Mouse (Mus musculus) lung, embryonic 14.5 days (tissue): Measurements from ENCODE around the gene Tor1b. TPM values are rescaled to one million over a fixed set of nuclear protein-coding genes. Genes with fewer than 3 reads are reported as not detected.

ENCODE experiments used
- ATAC-seq: fragments of 200-750 bp; cut with Nextera tagmentation; 2 replicates; pipeline ENCODE4 v1.8.0; 2017; ENCODE audit warnings: mild to moderate bottlenecking, moderate TSS enrichment, moderate library complexity; ENCODE audit not compliant: insufficient read depth
- DNase-seq: peaks from one replicate; pipeline ENCODE4 v3.0.0-alpha.2; 2015
- H3K27ac ChIP-seq: fragments of 300-500 bp; sonication (generic); 2 replicates; pipeline ENCODE4 v1.5.1; 2014; ENCODE audit warnings: low read depth, mild to moderate bottlenecking, moderate library complexity
- H3K27me3 ChIP-seq: fragments of 300-500 bp; sonication (generic); 2 replicates; pipeline ENCODE4 v1.6.1; 2014; ENCODE audit warnings: low read length, control low read depth; ENCODE audit not compliant: insufficient read depth
- H3K36me3 ChIP-seq: fragments of 300-500 bp; sonication (generic); 2 replicates; pipeline ENCODE4 v1.6.1; 2014; ENCODE audit warnings: control low read depth; ENCODE audit not compliant: insufficient read depth
- H3K4me1 ChIP-seq: fragments of 300-500 bp; sonication (generic); 2 replicates; pipeline ENCODE4 v1.6.1; 2014; ENCODE audit warnings: antibody characterized with exemption, control low read depth; ENCODE audit not compliant: insufficient read depth
- H3K4me2 ChIP-seq: fragments of 300-500 bp; sonication (generic); 2 replicates; pipeline ENCODE4 v1.6.1; 2014; ENCODE audit warnings: mild to moderate bottlenecking
- H3K4me3 ChIP-seq: fragments of 300-500 bp; sonication (generic); 2 replicates; pipeline ENCODE4 v1.5.1; 2014; ENCODE audit warnings: low read depth, low read length
- H3K9ac ChIP-seq: fragments of 300-500 bp; sonication (generic); 2 replicates; pipeline ENCODE4 v1.6.1; 2014
- H3K9me3 ChIP-seq: fragments of 300-500 bp; sonication (generic); 2 replicates; pipeline ENCODE4 v1.6.1; 2016; ENCODE audit warnings: low read depth, low read length, control low read depth
- CTCF ChIP-seq: IDR thresholded peaks from 2 replicates; pipeline ENCODE4 v1.5.1; 2016; ENCODE audit warnings: antibody characterized with exemption, low read depth
- WGBS: fragments of 180-500 bp; shearing (Covaris S2); extraction: QIAGEN DNeasy Blood & Tissue Kit; methylation state at CpG from one replicate; pipeline ENCODE4 v1.1.7; 2014; 5-methylcytosine and 5-hydroxymethylcytosine counted together
- polyA plus RNA-seq: library from polyadenylated mRNA; unstranded; fragments of >200 nt; fragmentation: Nextera tagmentation; extraction: Ambion mirVana; gene quantifications from 2 replicates; pipeline ENCODE4 v1.2.1, GENCODE M21; 2014

Tor1b gene
- polyA plus RNA-seq, 1 experiment from 2014 or later: 41.0 TPM

GRCm38 (mm10) chr2:30942603-30943011 lies 10.2 kb upstream of the Tor1b start:
- Histone ChIP-seq H3K27me3 (no peaks in the 10 kb centered on the region), H3K36me3 (no peaks in the 10 kb centered on the region), H3K27ac (no peak overlapping the region), H3K9ac (peak overlapping the region; percentile 30; the same call in 1 of the 2 replicates), H3K4me1 (no peaks in the 10 kb centered on the region), H3K4me3 (peak overlapping the region; percentile 21; the same call in 1 of the 2 replicates), H3K4me2 (peak overlapping the region; percentile 52), H3K9me3 (no peaks in the 10 kb centered on the region)
- DNase-seq (peak; percentile 93), ATAC-seq (peak; percentile 54; the same call in 1 of the 2 replicates)
- WGBS: 23% methylated on average over 16 of the region's 16 CpGs
- peak; percentile 93 for TF ChIP-seq CTCF

GRCm38 (mm10) chr2:30952457-30952823 lies 319 bp upstream of the Tor1b start:
- WGBS: 18% methylated on average over 5 of the region's 5 CpGs
- H3K4me2 ChIP-seq: peak overlapping the region; percentile 91

GRCm38 (mm10) chr2:30954797-30955196 lies 2.0 kb downstream of the Tor1b start:
- Histone ChIP-seq H3K4me2 (peak overlapping the region; percentile 91), H3K4me1 (peaks cover 9% of the 10 kb centered on the region), H3K9ac (peak overlapping the region; percentile 89), H3K27me3 (no peaks in the 10 kb centered on the region), H3K36me3 (peaks cover 47% of the 10 kb centered on the region), H3K27ac (no peak overlapping the region), H3K4me3 (peak overlapping the region; percentile 90; the same call in 1 of the 2 replicates), H3K9me3 (no peaks in the 10 kb centered on the region)
- WGBS: 50% methylated on average over 6 of the region's 6 CpGs
- no peak for DNase-seq
- no peak for ATAC-seq
- peak; percentile 36 for TF ChIP-seq CTCF

More at GRCm38 (mm10) chr2:30952457-30952823, 319 bp upstream of the Tor1b start:
- no peak for DNase-seq
- H3K4me3 ChIP-seq: peak overlapping the region; percentile 90
- peaks cover 24% of the 10 kb centered on the region for H3K36me3 ChIP-seq
- ATAC-seq: peak; percentile 31; the same call in 1 of the 2 replicates
- peak overlapping the region; percentile 89 for H3K9ac ChIP-seq
- TF ChIP-seq CTCF: no peak
- no peaks in the 10 kb centered on the region for H3K9me3 ChIP-seq
- peaks cover 9% of the 10 kb centered on the region for H3K4me1 ChIP-seq
- H3K27me3 ChIP-seq: no peaks in the 10 kb centered on the region
- no peak overlapping the region for H3K27ac ChIP-seq

GRCm38 (mm10) chr2:30957511-30957910 lies 4.8 kb downstream of the Tor1b start:
- Histone ChIP-seq H3K4me2 (no peak overlapping the region), H3K36me3 (peaks cover 74% of the 10 kb centered on the region)

GRCm38 (mm10) chr2:30958726-30959125 lies 6.0 kb downstream of the Tor1b start:
- TF ChIP-seq CTCF: no peak
- H3K9me3 ChIP-seq: no peaks in the 10 kb centered on the region
- 87% methylated on average over 14 of the region's 14 CpGs for WGBS
- no peak overlapping the region for H3K4me2 ChIP-seq
- peaks cover 83% of the 10 kb centered on the region for H3K36me3 ChIP-seq
- no peak overlapping the region for H3K4me3 ChIP-seq
- H3K27ac ChIP-seq: no peak overlapping the region
- peaks cover 8% of the 10 kb centered on the region for H3K4me1 ChIP-seq
- ATAC-seq (no peak), DNase-seq (no peak)
- H3K27me3 ChIP-seq: no peaks in the 10 kb centered on the region
- H3K9ac ChIP-seq: no peak overlapping the region

More at GRCm38 (mm10) chr2:30957511-30957910, 4.8 kb downstream of the Tor1b start:
- Histone ChIP-seq H3K4me1 (peaks cover 9% of the 10 kb centered on the region), H3K27me3 (no peaks in the 10 kb centered on the region), H3K9ac (no peak overlapping the region), H3K9me3 (no peaks in the 10 kb centered on the region), H3K4me3 (no peak overlapping the region), H3K27ac (no peak overlapping the region)
- ATAC-seq (no peak), DNase-seq (no peak)
- 86% methylated on average over 4 of the region's 4 CpGs for WGBS
- no peak for TF ChIP-seq CTCF

- Histone ChIP-seq H3K36me3 (peaks cover 93% of the 10 kb centered on the region), H3K4me1 (no peaks in the 10 kb centered on the region), H3K27ac (no peak overlapping the region), H3K9ac (no peak overlapping the region), H3K9me3 (no peaks in the 10 kb centered on the region), H3K4me2 (no peak overlapping the region), H3K4me3 (no peak overlapping the region), H3K27me3 (no peaks in the 10 kb centered on the region)
- no peak for DNase-seq
- no peak for ATAC-seq
- 30% methylated on average over 5 of the region's 5 CpGs for WGBS
- no peak for TF ChIP-seq CTCF
These were observed 7.1 kb downstream of the Tor1b start for GRCm38 (mm10) chr2:30959856-30960255.

- DNase-seq (no peak), ATAC-seq (no peak)
- H3K27ac ChIP-seq: no peak overlapping the region
- H3K4me3 ChIP-seq: no peak overlapping the region
- H3K9ac ChIP-seq: no peak overlapping the region
- H3K27me3 ChIP-seq: no peaks in the 10 kb centered on the region
- no peak for TF ChIP-seq CTCF
- H3K4me2 ChIP-seq: no peak overlapping the region
- WGBS: 78% methylated on average over 11 of the region's 11 CpGs
- H3K4me1 ChIP-seq: peaks cover 10% of the 10 kb centered on the region
- H3K36me3 ChIP-seq: peaks cover 83% of the 10 kb centered on the region
- H3K9me3 ChIP-seq: no peaks in the 10 kb centered on the region
These were observed 10.0 kb downstream of the Tor1b start for GRCm38 (mm10) chr2:30962570-30963254.
